8 mouse cellular contexts compared by ENCODE assay signal in genomic region chr11:5999832-6000771, GRCm38 (mm10). TPM values are rescaled to one million over a fixed set of nuclear protein-coding genes. Genes with fewer than 3 reads are reported as not detected.
DNase-seq lines count a peak whose midpoint lies in the region; ATAC-seq and TF ChIP-seq lines count a peak whose summit lies in the region.

No protein-coding gene starts in this region.

- peak; percentile 97 for DNase-seq in MN1 (ENCODE audit: low spot score)
- peak; percentile 86 to 94 for DNase-seq in cerebellum, adult 2 months
- DNase-seq in forelimb bud, embryonic 11.5 days (ENCODE audit: low read depth, low spot score), result peak; percentile 57
- peak; percentile 77 to 86 for DNase-seq in heart, postnatal 36 days
- DNase-seq in layer of hippocampus, adult 11-12 months (ENCODE audit: low spot score), result peak; percentile 83
- peak; percentile 65 for DNase-seq in neural tube, embryonic 11.5 days (ENCODE audit: low spot score)
- DNase-seq in telencephalon, adult 2 months (ENCODE audit: low read depth, low spot score), result peak; percentile 97

- H3K9me3 ChIP-seq in liver, embryonic 15.5 days (replicated peaks), result no peaks in the 10 kb centered on the region
- H3K9me3 ChIP-seq in neural tube, embryonic 11.5 days (ENCODE audit: control insufficient read depth, low read length), result no peaks in the 10 kb centered on the region

- no peaks in the 10 kb centered on the region for H3K36me3 ChIP-seq in liver, embryonic 15.5 days (replicated peaks)
- no peaks in the 10 kb centered on the region for H3K36me3 ChIP-seq in neural tube, embryonic 11.5 days (ENCODE audit: control insufficient read depth, insufficient read depth, low read length)

- no peaks in the 10 kb centered on the region for H3K27me3 ChIP-seq in cerebellum, adult 2 months (ENCODE audit: control insufficient read depth, insufficient read depth, low read length)
- peaks cover 10% of the 10 kb centered on the region for H3K27me3 ChIP-seq in liver, embryonic 15.5 days
- H3K27me3 ChIP-seq in neural tube, embryonic 11.5 days (ENCODE audit: control insufficient read depth, insufficient read depth, low read length), result peaks cover 8% of the 10 kb centered on the region; the same call in 1 of the 2 replicates

- peak; percentile 23 for ATAC-seq in liver, embryonic 15.5 days (ENCODE audit: insufficient read depth)
- peak; percentile 56; the same call in 1 of the 2 replicates for ATAC-seq in neural tube, embryonic 11.5 days (ENCODE audit: insufficient read depth, low FRiP score, low TSS enrichment)

- no peak for TF ChIP-seq POLR2A in cerebellum, adult 2 months (IDR thresholded peaks at IDR 0.05; ENCODE audit: borderline replicate concordance, insufficient read depth, low read length)

- intact Hi-C loops in heart, postnatal 36 days (cut with DNase I), result no loop called here

- 5% methylated on average over 8 of the region's 8 CpGs for WGBS in cerebellum, adult 2 months
- WGBS in liver, embryonic 15.5 days (ENCODE audit: insufficient replicate concordance), result 12% methylated on average over 8 of the region's 8 CpGs
- 23% methylated on average over 8 of the region's 8 CpGs for WGBS in neural tube, embryonic 11.5 days

- peak overlapping the region; percentile 91 for H3K27ac ChIP-seq in cerebellum, adult 2 months (ENCODE audit: insufficient read depth, low read length)
- H3K27ac ChIP-seq in liver, embryonic 15.5 days (replicated peaks), result 0 out of 2 replicates have a peak overlapping the region, but pooled peaks have one; percentile 33
- H3K27ac ChIP-seq in neural tube, embryonic 11.5 days (ENCODE audit: low read depth, low read length), result peak overlapping the region; percentile 56; the same call in 1 of the 2 replicates

- H3K4me3 ChIP-seq in cerebellum, adult 2 months (replicated peaks; ENCODE audit: insufficient read depth, low read depth, low read length), result no peak overlapping the region
- H3K4me3 ChIP-seq in liver, embryonic 15.5 days (replicated peaks), result no peak overlapping the region
- no peak overlapping the region for H3K4me3 ChIP-seq in neural tube, embryonic 11.5 days (ENCODE audit: low read depth, low read length)

- H3K9ac ChIP-seq in liver, embryonic 15.5 days, result no peak overlapping the region
- H3K9ac ChIP-seq in neural tube, embryonic 11.5 days (ENCODE audit: low read length), result peak overlapping the region; percentile 26; the same call in 1 of the 2 replicates

- H3K4me1 ChIP-seq in cerebellum, adult 2 months (ENCODE audit: control insufficient read depth, insufficient read depth, low read length), result peaks cover 84% of the 10 kb centered on the region
- H3K4me1 ChIP-seq in liver, embryonic 15.5 days (replicated peaks), result peaks cover 30% of the 10 kb centered on the region
- H3K4me1 ChIP-seq in neural tube, embryonic 11.5 days (ENCODE audit: control insufficient read depth, insufficient read depth, low read length), result peaks cover 11% of the 10 kb centered on the region

- no peak for TF ChIP-seq CTCF in cerebellum, adult 2 months (IDR thresholded peaks at IDR 0.05; ENCODE audit: borderline replicate concordance, insufficient read depth, low read depth, low read length)

- H3K4me2 ChIP-seq in liver, embryonic 15.5 days, result no peak overlapping the region
- H3K4me2 ChIP-seq in neural tube, embryonic 11.5 days (ENCODE audit: low read depth), result no peak overlapping the region

RNA-seq across cellular contexts. Expression of gene Ykt6, which starts 44.6 kb away (rescaled TPM):
- polyA plus RNA-seq in cerebellum, adult 2 months (2012; rRNA removed), result 54.2 and 54.9 TPM in 2 replicates
- total RNA-seq in heart, postnatal 36 days (2021), result 10 to 100 TPM; 60.5 to 66.3 TPM
- polyA plus RNA-seq in liver, embryonic 15.5 days (2015; fragmentation: Nextera tagmentation; extraction: Ambion mirVana), result 18.8 and 19.7 TPM in 2 replicates
- polyA plus RNA-seq in neural tube, embryonic 11.5 days (2014; fragmentation: Nextera tagmentation; extraction: Ambion mirVana), result 32.3 and 32.6 TPM in 2 replicates

RNA-seq across cellular contexts. Expression of gene Gck, which starts 50.2 kb away (rescaled TPM):
- polyA plus RNA-seq in cerebellum, adult 2 months (2012; rRNA removed), result 0.74 and 1.1 TPM in 2 replicates
- total RNA-seq in heart, postnatal 36 days (2021), result 10 to 100 TPM in 1 of 2 experiments, 1 to 10 TPM in 1; 3.4 to 18.5 TPM
- 0.41 and 0.59 TPM in 2 replicates for polyA plus RNA-seq in liver, embryonic 15.5 days (2015; fragmentation: Nextera tagmentation; extraction: Ambion mirVana)
- polyA plus RNA-seq in neural tube, embryonic 11.5 days (2014; fragmentation: Nextera tagmentation; extraction: Ambion mirVana), result 0.88 and 1.4 TPM in 2 replicates

Comparison
In these comparisons a context has a peak if more than half of its experiments do, and no peak if none do; other contexts are left out.
1. H3K27ac ChIP-seq: peak in every context shown above with its lines; median percentile 91 in cerebellum, adult 2 months; 56 in neural tube, embryonic 11.5 days; 33 in liver, embryonic 15.5 days.